Mouse (Mus musculus): Measurements from ENCODE around the gene Ctf1.
"Not testable (repeated sequence)": the region's sequence is repeated elsewhere in the genome, so short reads cannot be mapped to it uniquely, and the experiment has no call there.

Ctf1 gene

GRCm38 (mm10) chr7:127732066-127732465, 19.5 kb downstream of the Ctf1 start, which contains the start of gene Ctf2:
Gene Ctf2 (minus strand): TSS chr7:127732166.
- not testable (repeated sequence) for DNase-seq (ENCODE audit: low read depth, low spot score)

GRCm38 (mm10) chr7:127744366-127745045, 32.0 kb downstream of the Ctf1 start, which contains the start of gene Fbxl19:
Gene Fbxl19 (plus strand): TSS chr7:127744543.
- DNase-seq (ENCODE audit: low read depth, low spot score), result peak; percentile 64

- peak; percentile 91 for DNase-seq (ENCODE audit: low read depth, low spot score)
Measured at GRCm38 (mm10) chr7:127745251-127745651, 32.7 kb downstream of the Ctf1 start.

- peak; percentile 97 for DNase-seq (ENCODE audit: low read depth, low spot score)
Measured at GRCm38 (mm10) chr7:127745652-127746493, 33.3 kb downstream of the Ctf1 start.

GRCm38 (mm10) chr7:127746494-127747491, 34.3 kb downstream of the Ctf1 start:
- DNase-seq (ENCODE audit: low read depth, low spot score), result peak; percentile 36

- no peak for DNase-seq (ENCODE audit: low read depth, low spot score)
Measured at GRCm38 (mm10) chr7:127747559-127748234, 35.2 kb downstream of the Ctf1 start.

GRCm38 (mm10) chr7:127748235-127748560, 35.7 kb downstream of the Ctf1 start:
- no peak for DNase-seq (ENCODE audit: low read depth, low spot score)

GRCm38 (mm10) chr7:127750131-127751127, 37.9 kb downstream of the Ctf1 start:
- no peak for DNase-seq (ENCODE audit: low read depth, low spot score)

- no peak for DNase-seq (ENCODE audit: low read depth, low spot score)
Measured at GRCm38 (mm10) chr7:127751619-127752018, 39.1 kb downstream of the Ctf1 start.

GRCm38 (mm10) chr7:127752069-127752468, 39.5 kb downstream of the Ctf1 start:
- DNase-seq (ENCODE audit: low read depth, low spot score), result no peak

GRCm38 (mm10) chr7:127753158-127753557, 40.6 kb downstream of the Ctf1 start:
- no peak for DNase-seq (ENCODE audit: low read depth, low spot score)

- no peak for DNase-seq (ENCODE audit: low read depth, low spot score)
Measured at GRCm38 (mm10) chr7:127753741-127754140, 41.2 kb downstream of the Ctf1 start.

GRCm38 (mm10) chr7:127759716-127760115, 47.2 kb downstream of the Ctf1 start:
- no peak for DNase-seq (ENCODE audit: low read depth, low spot score)

GRCm38 (mm10) chr7:127760478-127760877, 47.9 kb downstream of the Ctf1 start:
- no peak for DNase-seq (ENCODE audit: low read depth, low spot score)

- peak; percentile 48 for DNase-seq (ENCODE audit: low read depth, low spot score)
Measured at GRCm38 (mm10) chr7:127761026-127761425, 48.5 kb downstream of the Ctf1 start.

GRCm38 (mm10) chr7:127763642-127764041, 51.1 kb downstream of the Ctf1 start:
- DNase-seq (ENCODE audit: low read depth, low spot score), result no peak

- DNase-seq (ENCODE audit: low read depth, low spot score), result no peak
Measured at GRCm38 (mm10) chr7:127765756-127766155, 53.2 kb downstream of the Ctf1 start.

- no peak for DNase-seq (ENCODE audit: low read depth, low spot score)
Measured at GRCm38 (mm10) chr7:127766851-127767609, 54.5 kb downstream of the Ctf1 start.

All from embryo, embryonic 11.5 days (tissue).